Mouse (Mus musculus): Measurements from ENCODE around the gene Apoa4.

Apoa4 gene

GRCm38 (mm10) chr9:46227064-46227614 lies 13.4 kb upstream of the Apoa4 start:
- no peak for DNase-seq (ENCODE audit: low spot score in 2 of 2)

- no peak for DNase-seq (ENCODE audit: low spot score in 2 of 2)
These were observed 12.0 kb upstream of the Apoa4 start, which contains the start of gene Apoa1 for GRCm38 (mm10) chr9:46228491-46228890. Gene Apoa1, plus strand, starts transcription at chr9:46228580.

GRCm38 (mm10) chr9:46229573-46230449 lies 10.7 kb upstream of the Apoa4 start:
- DNase-seq (ENCODE audit: low spot score in 2 of 2): peak; percentile 35 to 59

GRCm38 (mm10) chr9:46230450-46230975 lies 10.0 kb upstream of the Apoa4 start:
- DNase-seq (ENCODE audit: low spot score in 2 of 2): no peak

- DNase-seq (ENCODE audit: low spot score in 2 of 2): no peak
These were observed 5.3 kb upstream of the Apoa4 start for GRCm38 (mm10) chr9:46235196-46235595.

- no peak for DNase-seq (ENCODE audit: low spot score in 2 of 2)
These were observed 5.1 kb upstream of the Apoa4 start, which contains the start of gene Apoc3 for GRCm38 (mm10) chr9:46235596-46235648. Gene Apoc3, minus strand, starts transcription at chr9:46235636.

- DNase-seq (ENCODE audit: low spot score in 2 of 2): no peak
These were observed 4.8 kb upstream of the Apoa4 start for GRCm38 (mm10) chr9:46235649-46236048.

- DNase-seq (ENCODE audit: low spot score in 2 of 2): no peak
These were observed 1.6 kb upstream of the Apoa4 start for GRCm38 (mm10) chr9:46238850-46239249.

GRCm38 (mm10) chr9:46241818-46242217 lies 1.3 kb downstream of the Apoa4 start:
- no peak for DNase-seq (ENCODE audit: low spot score in 2 of 2)

GRCm38 (mm10) chr9:46243122-46243521 lies 2.6 kb downstream of the Apoa4 start:
- no peak for DNase-seq (ENCODE audit: low spot score in 2 of 2)

GRCm38 (mm10) chr9:46243584-46243983 lies 3.1 kb downstream of the Apoa4 start:
- no peak for DNase-seq (ENCODE audit: low spot score in 2 of 2)

GRCm38 (mm10) chr9:46246752-46247324 lies 6.3 kb downstream of the Apoa4 start:
- DNase-seq (ENCODE audit: low spot score in 2 of 2): peak in 1 of 2 experiments; percentile 53

GRCm38 (mm10) chr9:46256177-46256576 lies 15.7 kb downstream of the Apoa4 start:
- no peak for DNase-seq (ENCODE audit: low spot score in 2 of 2)

- DNase-seq (ENCODE audit: low spot score in 2 of 2): no peak
These were observed 16.3 kb downstream of the Apoa4 start for GRCm38 (mm10) chr9:46256658-46257385.

GRCm38 (mm10) chr9:46257546-46257945 lies 17.1 kb downstream of the Apoa4 start:
- DNase-seq (ENCODE audit: low spot score in 2 of 2): no peak

GRCm38 (mm10) chr9:46259111-46259510 lies 18.6 kb downstream of the Apoa4 start:
- no peak for DNase-seq (ENCODE audit: low spot score in 2 of 2)

- DNase-seq (ENCODE audit: low spot score in 2 of 2): no peak
These were observed 20.6 kb downstream of the Apoa4 start for GRCm38 (mm10) chr9:46261131-46261530.

- DNase-seq (ENCODE audit: low spot score in 2 of 2): no peak
These were observed 27.9 kb downstream of the Apoa4 start, which contains the start of gene Apoa5 for GRCm38 (mm10) chr9:46268343-46268873. Gene Apoa5, plus strand, starts transcription at chr9:46268633.

- no peak for DNase-seq (ENCODE audit: low spot score in 2 of 2)
These were observed 28.6 kb downstream of the Apoa4 start for GRCm38 (mm10) chr9:46269125-46269524.

- DNase-seq (ENCODE audit: low spot score in 2 of 2): no peak
These were observed 30.3 kb downstream of the Apoa4 start for GRCm38 (mm10) chr9:46270782-46271181.

- peak in 1 of 2 experiments; percentile 10 for DNase-seq (ENCODE audit: low spot score in 2 of 2)
These were observed 31.6 kb downstream of the Apoa4 start for GRCm38 (mm10) chr9:46272070-46272469.

All from thymus, postnatal 10 days (tissue).